Mouse (Mus musculus) heart, embryonic 12.5 days (tissue): ENCODE results near the gene 2010111I01Rik. TPM values are rescaled to one million over a fixed set of nuclear protein-coding genes. Genes with fewer than 3 reads are reported as not detected.

Experiments used
- ATAC-seq: fragments of 200-750 bp; cut with Nextera tagmentation; 2 replicates; pipeline ENCODE4 v1.8.0; 2017; ENCODE audit warnings: moderate TSS enrichment, moderate library complexity; ENCODE audit not compliant: insufficient number of reproducible peaks, low FRiP score
- H3K27ac ChIP-seq: fragments of 300-500 bp; sonication (generic); 2 replicates; pipeline ENCODE4 v1.5.1; 2016; ENCODE audit warnings: mild to moderate bottlenecking, moderate library complexity; ENCODE audit not compliant: poor library complexity, severe bottlenecking
- H3K27me3 ChIP-seq: fragments of 300-500 bp; sonication (generic); replicated peaks from 2 replicates; pipeline ENCODE4 v1.6.1; 2016; ENCODE audit warnings: mild to moderate bottlenecking, moderate library complexity
- H3K36me3 ChIP-seq: fragments of 300-500 bp; sonication (generic); 2 replicates; pipeline ENCODE4 v1.6.1; 2016; ENCODE audit warnings: mild to moderate bottlenecking, moderate library complexity
- H3K4me1 ChIP-seq: fragments of 300-500 bp; sonication (generic); replicated peaks from 2 replicates; pipeline ENCODE4 v1.6.1; 2016; ENCODE audit warnings: mild to moderate bottlenecking
- H3K4me2 ChIP-seq: fragments of 300-500 bp; sonication (generic); 2 replicates; pipeline ENCODE4 v1.6.1; 2016; ENCODE audit warnings: mild to moderate bottlenecking, moderate library complexity
- H3K4me3 ChIP-seq: fragments of 300-500 bp; sonication (generic); 2 replicates; pipeline ENCODE4 v1.5.1; 2016; ENCODE audit warnings: mild to moderate bottlenecking
- H3K9ac ChIP-seq: fragments of 300-500 bp; sonication (generic); 2 replicates; pipeline ENCODE4 v1.6.1; 2016; ENCODE audit warnings: mild to moderate bottlenecking, moderate library complexity
- H3K9me3 ChIP-seq: fragments of 300-500 bp; sonication (generic); replicated peaks from 2 replicates; pipeline ENCODE4 v1.6.1; 2016; ENCODE audit warnings: mild to moderate bottlenecking, moderate library complexity
- WGBS: fragments of 180-500 bp; shearing (Covaris S2); methylation state at CpG from one replicate; pipeline ENCODE4 v1.1.7; 2016; 5-methylcytosine and 5-hydroxymethylcytosine counted together
- polyA plus RNA-seq: library from polyadenylated mRNA; unstranded; fragments of >200 nt; fragmentation: Nextera tagmentation; extraction: Ambion mirVana; gene quantifications from 2 replicates; pipeline ENCODE4 v1.2.1, GENCODE M21; 2016

The 2010111I01Rik gene
- polyA plus RNA-seq, 1 experiment from 2014 or later, result 53.5 TPM

DNA sequence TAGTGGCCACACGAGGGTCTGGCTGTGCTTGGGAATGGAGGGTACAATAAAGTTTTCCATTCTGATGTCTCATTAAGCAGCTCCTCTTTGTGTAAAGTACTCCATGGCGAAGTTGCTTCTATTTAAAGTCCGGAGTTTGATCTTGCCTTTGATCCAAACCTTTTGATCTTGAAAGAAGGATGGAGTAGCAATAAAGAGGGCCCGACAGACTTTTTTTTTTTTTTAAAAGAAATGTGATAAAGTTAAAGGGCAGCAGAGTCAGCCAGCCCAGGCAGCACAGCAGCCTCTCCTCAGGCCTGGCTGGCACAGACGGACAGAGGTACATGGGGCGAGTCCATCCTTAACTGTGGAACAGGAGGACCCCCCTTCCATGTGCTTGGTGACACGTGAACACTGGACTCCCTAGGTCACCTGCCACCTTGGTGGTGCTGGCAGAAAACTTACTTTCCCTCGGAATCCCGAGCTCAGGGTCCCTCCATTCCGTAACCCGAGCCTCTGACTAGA is 274.7 kb downstream of the 2010111I01Rik start:
- Histone ChIP-seq H3K4me3 (peak overlapping the region; percentile 89), H3K9ac (peak overlapping the region; percentile 89), H3K9me3 (no peaks in the 10 kb centered on the region), H3K36me3 (peaks cover 2% of the 10 kb centered on the region), H3K4me2 (peak overlapping the region; percentile 84), H3K4me1 (peaks cover 45% of the 10 kb centered on the region), H3K27me3 (no peaks in the 10 kb centered on the region), H3K27ac (peak overlapping the region; percentile 98)
- 6% methylated on average over 11 of the region's 11 CpGs for WGBS
- peak; percentile 77 for ATAC-seq

DNA sequence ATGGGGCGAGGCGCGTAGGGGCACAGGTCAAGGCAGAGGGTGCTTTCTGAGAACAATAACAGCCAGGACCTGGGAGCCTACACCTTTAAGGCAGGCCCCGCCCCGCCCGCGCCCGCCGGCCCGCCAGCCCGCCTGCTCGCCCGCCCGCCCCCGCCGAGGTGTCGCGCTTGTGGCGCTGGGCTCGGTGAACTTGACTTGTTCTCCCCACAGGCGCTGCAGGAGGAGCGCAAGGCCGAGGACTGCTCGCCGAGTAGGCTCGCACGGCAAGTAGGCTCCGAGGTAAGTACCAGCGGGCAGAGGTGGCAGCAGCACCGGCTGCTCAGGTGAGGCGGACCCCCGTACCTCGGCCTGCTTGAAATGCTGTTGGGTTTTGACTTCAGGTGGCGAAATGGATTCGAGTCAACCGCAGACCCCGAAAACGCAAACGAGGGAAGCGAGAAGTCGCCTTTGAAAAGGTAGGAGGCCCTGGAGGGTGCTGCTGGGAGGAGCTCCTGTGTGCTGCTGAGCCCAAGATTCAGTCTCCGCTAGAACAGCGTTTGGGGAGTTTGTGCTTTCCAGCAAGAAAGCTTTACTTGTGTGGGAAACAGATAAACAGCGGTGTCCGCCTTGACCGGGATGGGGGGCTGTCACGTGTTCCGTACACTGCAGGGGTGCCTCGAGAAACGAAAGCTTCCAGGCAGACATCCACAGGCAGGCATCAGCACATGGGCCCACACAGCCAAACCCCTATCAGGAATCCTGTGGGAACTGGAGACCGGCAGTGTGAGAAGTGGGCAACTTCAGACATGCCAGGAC is 275.4 kb downstream of the 2010111I01Rik start:
- under 1% methylated on average over 51 of the region's 51 CpGs for WGBS
- peak; percentile 88 for ATAC-seq
- H3K9ac ChIP-seq, result peak overlapping the region; percentile 89
- no peaks in the 10 kb centered on the region for H3K27me3 ChIP-seq
- no peaks in the 10 kb centered on the region for H3K9me3 ChIP-seq
- H3K27ac ChIP-seq, result peak overlapping the region; percentile 98
- H3K4me3 ChIP-seq, result peak overlapping the region; percentile 89
- peaks cover 5% of the 10 kb centered on the region for H3K36me3 ChIP-seq
- H3K4me2 ChIP-seq, result peak overlapping the region; percentile 84
- H3K4me1 ChIP-seq, result peaks cover 48% of the 10 kb centered on the region

DNA sequence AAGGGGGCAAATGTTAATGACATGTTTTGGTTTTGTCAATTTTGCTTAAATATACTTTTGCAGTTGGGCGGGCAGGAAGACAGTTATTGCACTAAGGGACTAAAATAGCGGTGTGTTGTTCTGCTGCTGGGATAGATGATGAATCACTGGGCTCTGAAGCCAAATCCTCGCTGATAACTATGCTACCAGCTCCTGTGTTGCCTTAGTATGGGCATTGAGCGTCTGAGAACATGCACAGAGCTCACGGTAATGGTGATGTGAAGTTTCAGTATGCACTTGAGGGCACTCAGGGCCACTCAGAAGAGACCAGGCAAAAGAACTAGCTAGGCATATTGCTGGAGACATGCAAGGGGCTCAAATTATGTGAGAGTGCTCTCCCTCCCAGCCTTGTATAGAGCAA is 276.1 kb downstream of the 2010111I01Rik start:
- Histone ChIP-seq H3K36me3 (peaks cover 13% of the 10 kb centered on the region), H3K27me3 (no peaks in the 10 kb centered on the region), H3K4me2 (peak overlapping the region; percentile 84), H3K27ac (peak overlapping the region; percentile 98), H3K9me3 (no peaks in the 10 kb centered on the region), H3K4me1 (peaks cover 48% of the 10 kb centered on the region), H3K4me3 (peak overlapping the region; percentile 89), H3K9ac (peak overlapping the region; percentile 89)
- 16% methylated on average over 5 of the region's 5 CpGs for WGBS
- no peak for ATAC-seq

DNA sequence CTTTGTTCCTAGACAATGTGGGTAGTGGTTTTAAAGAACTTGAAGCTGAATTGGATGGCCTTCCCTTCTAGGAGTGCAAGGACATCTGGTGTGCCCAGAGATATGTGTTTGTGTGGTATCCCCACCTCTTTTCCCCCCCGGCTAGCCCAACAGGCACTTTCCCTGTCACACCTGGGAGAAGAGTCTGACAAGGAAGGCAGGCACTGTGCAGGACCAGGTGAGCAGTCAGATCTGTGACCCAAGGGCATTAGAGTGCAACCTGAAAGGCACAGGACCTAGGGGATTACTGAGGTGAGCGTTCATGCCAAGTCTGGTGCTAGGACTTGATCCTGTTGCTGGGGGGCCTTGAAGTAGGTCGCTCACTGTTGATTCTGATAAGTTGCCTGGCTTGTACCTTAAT is 277.0 kb downstream of the 2010111I01Rik start:
- H3K4me1 ChIP-seq, result peaks cover 52% of the 10 kb centered on the region
- H3K27ac ChIP-seq, result peak overlapping the region; percentile 98
- peak overlapping the region; percentile 84 for H3K4me2 ChIP-seq
- WGBS, result 68% methylated on average over 3 of the region's 3 CpGs
- peaks cover 14% of the 10 kb centered on the region for H3K36me3 ChIP-seq
- H3K9me3 ChIP-seq, result no peaks in the 10 kb centered on the region
- no peak for ATAC-seq
- peak overlapping the region; percentile 89 for H3K4me3 ChIP-seq
- no peaks in the 10 kb centered on the region for H3K27me3 ChIP-seq
- peak overlapping the region; percentile 68 for H3K9ac ChIP-seq

DNA sequence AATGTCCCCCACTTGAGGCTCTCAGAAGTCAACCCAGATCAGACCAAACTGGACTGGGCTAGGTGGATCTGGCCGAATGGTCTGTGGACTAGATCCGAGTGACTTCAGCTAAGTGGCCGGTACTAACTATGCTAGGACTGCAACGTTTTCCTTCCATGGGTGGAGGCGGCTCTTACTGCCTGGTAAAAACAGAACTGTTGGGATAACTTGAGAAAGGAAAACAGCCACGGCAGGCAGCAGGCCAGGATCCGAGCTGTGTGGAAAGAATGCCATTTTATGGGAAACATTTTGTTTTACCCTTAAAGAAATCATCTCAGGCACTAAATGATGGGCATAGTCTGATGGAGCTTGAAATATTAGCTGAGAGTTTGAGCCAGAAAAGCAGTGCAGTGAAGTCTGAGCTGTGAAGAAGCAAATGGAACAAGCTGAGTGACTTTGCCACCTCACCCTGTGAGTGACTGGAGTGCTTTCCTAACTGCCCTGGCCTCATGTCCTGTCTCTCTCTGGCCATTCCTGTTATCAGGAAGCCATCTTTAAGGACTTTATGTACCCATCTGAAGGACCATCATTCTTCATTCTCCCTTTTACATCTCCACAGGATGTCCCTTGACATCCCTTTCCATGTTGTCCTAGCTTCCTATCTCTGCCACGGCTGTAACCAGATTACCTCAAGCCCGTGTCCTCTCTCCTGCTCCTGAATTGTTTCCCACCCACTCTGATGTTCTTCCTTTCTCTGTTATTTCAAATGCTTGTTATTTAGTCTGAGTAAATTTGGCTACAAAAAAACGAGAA is 277.9 kb downstream of the 2010111I01Rik start:
- ATAC-seq, result no peak
- H3K27ac ChIP-seq, result peak overlapping the region; percentile 98
- peaks cover 59% of the 10 kb centered on the region for H3K4me1 ChIP-seq
- H3K9ac ChIP-seq, result peak overlapping the region; percentile 68
- H3K27me3 ChIP-seq, result no peaks in the 10 kb centered on the region
- H3K4me2 ChIP-seq, result peak overlapping the region; percentile 84
- WGBS, result 40% methylated on average over 10 of the region's 10 CpGs
- no peaks in the 10 kb centered on the region for H3K9me3 ChIP-seq
- H3K36me3 ChIP-seq, result peaks cover 15% of the 10 kb centered on the region
- H3K4me3 ChIP-seq, result peak overlapping the region; percentile 89

DNA sequence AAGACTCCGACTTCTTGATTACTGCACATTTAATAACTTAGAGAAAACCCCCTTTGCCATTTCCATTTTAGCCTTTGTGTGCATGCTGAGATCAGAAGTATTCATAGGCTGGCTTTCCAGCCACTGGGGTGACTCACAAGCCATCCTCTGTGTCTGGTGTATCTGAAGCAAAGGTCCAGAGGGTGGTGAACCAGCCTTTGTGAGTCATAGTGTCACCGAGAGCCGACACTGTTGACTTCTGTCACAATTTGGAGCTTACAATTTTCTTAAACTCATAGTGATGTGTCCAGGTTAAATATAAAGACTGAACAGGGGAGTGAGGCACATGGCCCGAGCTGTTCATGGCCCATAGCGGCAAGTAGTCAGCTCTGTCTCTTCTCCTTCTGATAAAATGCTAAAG is 278.9 kb downstream of the 2010111I01Rik start:
- Histone ChIP-seq H3K27ac (peak overlapping the region; percentile 15; the same call in 1 of the 2 replicates), H3K4me2 (peak overlapping the region; percentile 32), H3K9me3 (no peaks in the 10 kb centered on the region), H3K27me3 (no peaks in the 10 kb centered on the region), H3K4me3 (no peak overlapping the region; the same call in 1 of the 2 replicates), H3K4me1 (peaks cover 64% of the 10 kb centered on the region), H3K9ac (peak overlapping the region; percentile 43; the same call in 1 of the 2 replicates), H3K36me3 (peaks cover 23% of the 10 kb centered on the region)
- 70% methylated on average over 5 of the region's 5 CpGs for WGBS
- ATAC-seq, result no peak

DNA sequence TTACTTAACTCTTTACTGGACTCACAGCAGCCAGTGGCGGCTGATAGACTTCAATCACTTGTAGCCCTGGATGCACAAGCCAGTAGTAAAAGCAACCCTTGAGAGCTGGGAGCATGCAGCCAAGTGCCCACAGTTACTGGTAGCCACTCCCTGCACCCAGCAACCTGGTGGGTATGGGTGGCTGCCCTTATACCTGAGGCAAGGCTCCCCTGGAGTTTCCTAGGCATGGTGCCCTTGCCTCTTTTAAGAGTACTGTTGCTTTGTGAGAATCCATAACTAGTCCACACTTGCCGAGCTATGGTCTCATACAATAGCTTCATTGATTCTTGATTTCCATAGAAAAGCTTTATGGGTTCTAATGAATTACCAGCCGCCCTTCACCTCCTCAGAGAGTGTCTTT is 279.7 kb downstream of the 2010111I01Rik start:
- H3K4me2 ChIP-seq, result peak overlapping the region; percentile 11
- peaks cover 25% of the 10 kb centered on the region for H3K36me3 ChIP-seq
- peak overlapping the region; percentile 1; the same call in 1 of the 2 replicates for H3K27ac ChIP-seq
- H3K4me3 ChIP-seq, result no peak overlapping the region
- no peak overlapping the region for H3K9ac ChIP-seq
- no peaks in the 10 kb centered on the region for H3K27me3 ChIP-seq
- no peaks in the 10 kb centered on the region for H3K9me3 ChIP-seq
- WGBS, result 81% methylated on average over 3 of the region's 3 CpGs
- peaks cover 73% of the 10 kb centered on the region for H3K4me1 ChIP-seq
- no peak for ATAC-seq

DNA sequence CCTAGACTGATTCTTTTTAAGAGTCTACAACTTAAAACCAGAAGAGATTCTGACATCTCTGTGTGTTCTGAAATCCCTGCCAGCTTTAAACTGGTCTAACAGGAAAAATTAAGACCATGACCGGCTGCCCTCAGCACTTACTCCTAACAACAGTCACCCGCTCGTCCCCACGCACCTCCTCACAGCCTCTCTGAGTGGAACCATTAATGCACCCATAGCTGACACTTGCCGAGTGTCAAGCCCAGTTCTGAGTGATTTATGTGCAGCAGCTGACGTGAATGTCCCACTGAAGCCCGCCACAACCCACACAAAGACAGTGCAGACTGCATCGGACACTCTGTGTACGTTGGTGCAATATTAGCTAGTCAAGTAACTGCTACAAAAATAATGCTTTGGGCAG is 280.5 kb downstream of the 2010111I01Rik start:
- ATAC-seq, result no peak
- H3K4me3 ChIP-seq, result no peak overlapping the region
- no peaks in the 10 kb centered on the region for H3K27me3 ChIP-seq
- peaks cover 25% of the 10 kb centered on the region for H3K36me3 ChIP-seq
- H3K9me3 ChIP-seq, result no peaks in the 10 kb centered on the region
- H3K9ac ChIP-seq, result no peak overlapping the region
- H3K27ac ChIP-seq, result peak overlapping the region; percentile 60
- H3K4me2 ChIP-seq, result peak overlapping the region; percentile 21; the same call in 1 of the 2 replicates
- 51% methylated on average over 9 of the region's 9 CpGs for WGBS
- H3K4me1 ChIP-seq, result peaks cover 81% of the 10 kb centered on the region

DNA sequence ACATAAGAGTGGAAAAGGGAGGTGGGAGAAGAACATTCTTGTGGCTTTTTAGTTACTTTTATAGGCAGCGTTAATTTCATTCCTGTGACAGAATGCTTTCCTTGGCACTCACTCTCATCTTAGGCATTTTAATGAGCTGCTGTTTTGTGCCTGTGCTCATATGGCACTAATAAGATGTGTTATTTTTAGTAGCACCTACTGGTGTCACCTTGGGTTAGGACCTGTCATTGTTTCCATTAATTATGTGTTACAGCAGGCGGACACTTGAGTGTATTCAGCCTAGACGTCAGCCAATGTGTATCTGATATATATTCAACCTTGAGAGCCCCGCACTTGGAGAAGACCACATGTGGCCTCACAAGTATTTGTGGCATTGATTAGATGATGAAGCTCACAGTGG is 281.1 kb downstream of the 2010111I01Rik start:
- H3K9me3 ChIP-seq, result no peaks in the 10 kb centered on the region
- H3K9ac ChIP-seq, result no peak overlapping the region
- no peak overlapping the region for H3K4me3 ChIP-seq
- no peak for ATAC-seq
- H3K4me1 ChIP-seq, result peaks cover 87% of the 10 kb centered on the region
- no peaks in the 10 kb centered on the region for H3K27me3 ChIP-seq
- peak overlapping the region; percentile 60 for H3K27ac ChIP-seq
- no peak overlapping the region for H3K4me2 ChIP-seq
- peaks cover 25% of the 10 kb centered on the region for H3K36me3 ChIP-seq
- 52% methylated on average over 4 of the region's 4 CpGs for WGBS

DNA sequence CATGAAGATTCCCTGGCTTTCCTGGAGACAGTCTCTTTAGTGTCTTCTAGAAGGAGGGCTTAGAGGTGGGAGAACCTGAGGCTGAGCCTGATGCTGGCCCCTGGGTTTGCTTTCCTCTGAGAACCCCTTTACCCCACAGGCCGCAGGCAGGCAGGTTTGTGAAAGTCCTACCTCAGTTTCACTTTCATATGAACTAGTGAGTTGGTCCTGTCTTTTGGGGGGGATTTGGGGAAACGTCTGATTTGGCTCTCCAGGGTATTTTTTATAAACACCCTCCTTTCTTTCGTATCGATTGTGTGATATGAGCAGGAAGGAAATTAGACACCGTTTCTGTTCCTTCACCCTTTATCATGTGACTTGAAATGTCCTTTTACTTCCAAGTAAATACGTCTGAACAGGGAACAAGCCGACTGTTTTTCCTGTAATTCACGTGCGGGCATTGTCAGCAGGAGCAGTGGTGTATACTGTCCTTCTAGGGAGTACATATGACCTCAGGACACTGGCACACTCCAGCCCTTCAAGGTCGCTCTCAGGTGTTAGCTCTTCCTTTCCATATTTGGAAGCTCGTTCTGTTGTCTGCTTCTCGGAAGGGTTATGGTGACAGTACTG is 281.7 kb downstream of the 2010111I01Rik start:
- H3K4me1 ChIP-seq, result peaks cover 91% of the 10 kb centered on the region
- peak overlapping the region; percentile 59 for H3K27ac ChIP-seq
- H3K9ac ChIP-seq, result peak overlapping the region; percentile 33; the same call in 1 of the 2 replicates
- no peak for ATAC-seq
- H3K4me3 ChIP-seq, result no peak overlapping the region
- WGBS, result 57% methylated on average over 12 of the region's 12 CpGs
- H3K27me3 ChIP-seq, result no peaks in the 10 kb centered on the region
- H3K36me3 ChIP-seq, result peaks cover 25% of the 10 kb centered on the region
- peak overlapping the region; percentile 39 for H3K4me2 ChIP-seq
- H3K9me3 ChIP-seq, result no peaks in the 10 kb centered on the region
